Mouse (Mus musculus) heart, embryonic 14.5 days (tissue): ENCODE data around the gene Arhgap31. TPM values are rescaled to one million over a fixed set of nuclear protein-coding genes. Genes with fewer than 3 reads are reported as not detected.

Source experiments
- ATAC-seq: fragments of 200-750 bp; cut with Nextera tagmentation; 2 replicates; pipeline ENCODE4 v1.8.0; 2017; ENCODE audit warnings: low read depth, moderate TSS enrichment; ENCODE audit not compliant: insufficient number of reproducible peaks, insufficient read depth, low FRiP score
- H3K27ac ChIP-seq, 2 experiments: fragments of 200-500 bp in 1 of 2; fragments of 300-500 bp in 1 of 2; sonication (generic) in 1 of 2; replicated peaks in 1 of 2; 2 replicates each; pipeline ENCODE4 v1.5.1; 2012 to 2014; ENCODE audit warnings: low read depth in 2 of 2, low read length in 2 of 2, control low read depth in 1 of 2, mild to moderate bottlenecking in 1 of 2, mixed read lengths in 1 of 2; ENCODE audit not compliant: control insufficient read depth in 1 of 2, insufficient read depth in 1 of 2
- H3K27me3 ChIP-seq: fragments of 300-500 bp; sonication (generic); 2 replicates; pipeline ENCODE4 v1.6.1; 2014; ENCODE audit warnings: mild to moderate bottlenecking, low read length, control low read depth; ENCODE audit not compliant: control insufficient read depth, insufficient read depth
- H3K36me3 ChIP-seq: fragments of 300-500 bp; sonication (generic); 2 replicates; pipeline ENCODE4 v1.6.1; 2014; ENCODE audit warnings: mild to moderate bottlenecking, control low read depth, low read length, mixed read lengths; ENCODE audit not compliant: control insufficient read depth, insufficient read depth
- H3K4me1 ChIP-seq, 2 experiments: fragments of 200-500 bp in 1 of 2; fragments of 300-500 bp in 1 of 2; sonication (generic) in 1 of 2; 2 replicates each; pipeline ENCODE4 v1.6.1; 2012 to 2014; ENCODE audit warnings: low read length in 2 of 2, control low read depth in 1 of 2, mixed read lengths in 1 of 2; ENCODE audit not compliant: control insufficient read depth in 2 of 2, insufficient read depth in 2 of 2
- H3K4me2 ChIP-seq: fragments of 300-500 bp; sonication (generic); 2 replicates; pipeline ENCODE4 v1.6.1; 2014; ENCODE audit warnings: mild to moderate bottlenecking, low read length
- H3K4me3 ChIP-seq, 2 experiments: fragments of 200-500 bp in 1 of 2; fragments of 300-500 bp in 1 of 2; sonication (generic) in 1 of 2; 2 replicates each; pipeline ENCODE4 v1.5.1; 2012 to 2014; ENCODE audit warnings: low read length in 2 of 2, mild to moderate bottlenecking in 2 of 2, control low read depth in 1 of 2, low read depth in 1 of 2, moderate library complexity in 1 of 2; ENCODE audit not compliant: control insufficient read depth in 1 of 2, insufficient read depth in 1 of 2
- H3K9ac ChIP-seq: fragments of 300-500 bp; sonication (generic); 2 replicates; pipeline ENCODE4 v1.6.1; 2014; ENCODE audit warnings: mild to moderate bottlenecking, low read length
- H3K9me3 ChIP-seq: fragments of 300-500 bp; sonication (generic); 2 replicates; pipeline ENCODE4 v1.6.1; 2016; ENCODE audit warnings: low read length, control low read depth; ENCODE audit not compliant: control insufficient read depth
- WGBS: fragments of 180-500 bp; shearing (Covaris S2); extraction: QIAGEN DNeasy Blood & Tissue Kit; methylation state at CpG from one replicate; pipeline ENCODE4 v1.1.7; 2014; 5-methylcytosine and 5-hydroxymethylcytosine counted together
- polyA plus RNA-seq: library from polyadenylated mRNA; unstranded; fragments of >200 nt; fragmentation: Nextera tagmentation; extraction: Ambion mirVana; gene quantifications from 2 replicates; pipeline ENCODE4 v1.2.1, GENCODE M21; 2014

Gene Arhgap31
- polyA plus RNA-seq, 1 experiment from 2014 or later, result 51.3 TPM

DNA sequence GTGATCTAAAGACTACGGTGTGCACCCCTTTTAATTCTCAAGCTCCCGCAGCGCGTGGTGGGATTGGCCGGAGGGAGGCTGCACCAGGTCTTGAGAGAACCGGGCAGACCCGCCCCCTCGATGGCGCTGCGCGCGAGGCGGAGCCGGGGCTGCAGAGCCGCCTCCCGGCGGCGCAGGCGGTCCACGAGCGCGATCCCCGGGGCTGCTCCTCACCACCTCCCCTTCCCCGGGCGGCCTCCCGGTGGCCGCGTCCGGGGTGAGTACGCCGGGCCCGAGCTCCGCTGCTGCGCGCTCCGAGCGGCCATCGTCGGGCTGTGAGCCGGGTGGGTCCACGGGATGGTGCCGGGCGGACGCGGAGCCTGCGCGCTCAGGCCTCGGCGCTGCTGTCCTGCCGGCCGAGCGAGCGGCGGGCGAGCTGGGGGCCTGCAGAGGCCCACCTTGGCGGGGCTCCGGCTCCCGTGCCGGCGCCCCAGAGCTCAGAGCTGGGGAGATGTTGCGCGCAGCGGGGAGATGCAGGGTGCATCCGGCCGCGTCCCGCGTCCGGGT is 29.1 kb upstream of the Arhgap31 start, which contains the start of gene B4galt4:
Gene B4galt4 (plus strand): TSS at position 152 of the 546 bp plus-strand sequence.
- Histone ChIP-seq H3K4me1 (peaks cover 0 to 2% of the 10 kb centered on the region in 2 experiments; a peak in 1 of 4 replicates), H3K9me3 (no peaks in the 10 kb centered on the region), H3K4me3 (peak within 1 kb of the TSS; percentile 90 to 97), H3K27me3 (no peaks in the 10 kb centered on the region), H3K4me2 (peak within 1 kb of the TSS; percentile 79), H3K9ac (peak within 1 kb of the TSS; percentile 90), H3K36me3 (0 out of 2 replicates have a peak, but pooled peaks cover 3% of the 10 kb centered on the region), H3K27ac (peak within 1 kb of the TSS; percentile 73 to 83)
- WGBS, result under 1% methylated on average over 69 of the region's 69 CpGs
- ATAC-seq, result peak; percentile 94

DNA sequence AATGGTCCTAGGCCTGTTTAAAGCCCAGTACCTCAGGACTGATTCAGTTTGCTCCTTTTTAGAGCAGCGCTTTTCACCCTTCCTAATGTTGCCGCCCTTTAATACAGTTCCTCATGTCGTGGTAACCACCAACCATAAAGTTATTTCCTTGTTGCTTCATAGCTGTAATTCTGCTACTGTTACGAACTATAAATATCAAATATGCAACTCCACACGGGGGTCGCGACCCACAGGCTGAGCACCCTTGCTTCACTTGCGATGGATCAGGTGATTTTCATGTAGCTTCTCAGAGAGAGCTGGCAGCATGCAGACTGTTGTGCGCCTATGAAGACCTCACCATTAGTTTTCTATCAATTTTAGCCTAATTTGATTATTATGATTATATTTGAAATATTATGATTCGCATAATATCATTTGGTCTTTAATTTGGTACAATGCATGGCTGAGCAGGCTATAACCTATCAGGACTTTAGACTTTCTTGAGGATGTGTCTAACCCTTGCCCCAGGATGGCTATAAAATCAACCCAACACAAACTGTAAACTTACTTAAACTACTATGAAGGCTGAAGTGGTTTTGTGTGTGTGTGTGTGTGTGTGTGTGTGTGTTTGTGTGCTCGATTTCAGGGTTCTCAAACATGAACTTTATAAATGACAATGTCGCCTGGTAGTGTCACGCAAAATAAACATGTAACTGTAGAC is 28.3 kb upstream of the Arhgap31 start:
- ATAC-seq, result no peak
- Histone ChIP-seq H3K4me3 (peak overlapping the region in 1 of 2 experiments; percentile 90; a peak in 3 of 4 replicates), H3K27ac (no peak overlapping the region), H3K27me3 (no peaks in the 10 kb centered on the region), H3K4me1 (peaks cover 0 to 2% of the 10 kb centered on the region in 2 experiments; a peak in 1 of 4 replicates), H3K4me2 (peak overlapping the region; percentile 79), H3K9me3 (no peaks in the 10 kb centered on the region), H3K9ac (peak overlapping the region; percentile 90), H3K36me3 (0 out of 2 replicates have a peak, but pooled peaks cover 3% of the 10 kb centered on the region)
- WGBS, result 73% methylated on average over 13 of the region's 13 CpGs

DNA sequence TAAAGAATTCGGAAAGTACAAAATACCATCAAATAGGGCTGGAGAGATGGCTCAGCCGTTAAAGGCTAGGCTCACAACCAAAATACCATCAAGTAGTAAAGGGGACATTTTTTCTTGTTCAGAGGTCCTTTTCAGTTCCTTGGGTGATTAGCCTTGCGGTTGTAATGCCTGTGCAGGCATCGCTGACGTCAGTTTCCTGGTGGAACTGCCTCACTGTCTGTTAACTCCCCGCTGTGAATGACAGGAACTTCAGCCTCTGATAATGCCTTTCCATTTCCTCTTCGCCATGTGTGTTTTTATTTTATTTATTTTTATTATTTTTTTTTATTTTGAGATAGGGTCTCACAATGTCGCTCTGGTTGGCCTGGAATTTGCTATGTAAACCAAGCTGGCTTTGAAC is 17.8 kb upstream of the Arhgap31 start:
- H3K27ac ChIP-seq, result peak overlapping the region; percentile 57 to 76; a peak in 3 of 4 replicates

DNA sequence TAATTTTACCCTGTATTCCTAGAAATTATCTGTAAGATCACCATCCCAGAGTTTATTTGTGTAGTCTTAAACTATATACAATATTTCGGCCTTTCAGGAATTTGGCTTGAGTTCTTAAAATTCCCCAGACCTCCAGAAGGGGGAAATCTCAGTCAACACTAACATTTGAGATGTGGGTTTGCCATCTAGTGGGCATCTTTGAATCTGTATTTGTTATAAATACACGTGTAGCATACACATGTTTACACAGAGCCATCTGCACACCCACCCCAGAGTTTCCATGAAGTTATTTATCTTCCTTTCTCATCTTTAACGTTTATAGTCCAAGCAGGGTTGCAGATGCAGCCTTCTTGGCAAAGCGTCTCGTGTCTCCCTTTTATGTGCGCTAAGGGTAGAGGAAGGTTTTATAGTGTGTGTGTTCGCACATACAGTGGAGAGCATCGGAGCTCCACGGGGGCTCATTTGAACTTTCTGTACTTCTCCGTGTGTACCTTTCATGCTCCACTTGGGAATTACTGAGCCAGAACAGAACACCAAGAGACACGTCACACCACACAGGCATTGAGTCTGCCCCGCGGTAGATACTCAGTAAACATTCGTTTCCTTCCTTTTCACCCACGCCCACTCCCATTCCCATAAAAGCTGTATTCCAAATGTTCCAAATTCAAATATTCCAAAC is 16.7 kb upstream of the Arhgap31 start:
- H3K4me2 ChIP-seq, result peak overlapping the region; percentile 45
- H3K4me3 ChIP-seq, result no peak overlapping the region
- no peaks in the 10 kb centered on the region for H3K27me3 ChIP-seq
- 51% methylated on average over 15 of the region's 15 CpGs for WGBS
- peaks cover 3 to 5% of the 10 kb centered on the region in 2 experiments; a peak in 3 of 4 replicates for H3K4me1 ChIP-seq
- no peaks in the 10 kb centered on the region for H3K9me3 ChIP-seq
- H3K36me3 ChIP-seq, result no peaks in the 10 kb centered on the region
- H3K9ac ChIP-seq, result peak overlapping the region; percentile 16; the same call in 1 of the 2 replicates
- H3K27ac ChIP-seq, result peak overlapping the region; percentile 75 to 76
- ATAC-seq, result peak; percentile 41

More for the DNA sequence above, 17.8 kb upstream of the Arhgap31 start:
- ATAC-seq, result no peak
- Histone ChIP-seq H3K9ac (no peak overlapping the region; the same call in 1 of the 2 replicates), H3K9me3 (no peaks in the 10 kb centered on the region), H3K4me1 (peaks cover 0 to 5% of the 10 kb centered on the region in 2 experiments; a peak in 1 of 4 replicates), H3K27me3 (no peaks in the 10 kb centered on the region), H3K4me2 (peak overlapping the region; percentile 45), H3K4me3 (no peak overlapping the region), H3K36me3 (no peaks in the 10 kb centered on the region)
- 41% methylated on average over 8 of the region's 8 CpGs for WGBS

DNA sequence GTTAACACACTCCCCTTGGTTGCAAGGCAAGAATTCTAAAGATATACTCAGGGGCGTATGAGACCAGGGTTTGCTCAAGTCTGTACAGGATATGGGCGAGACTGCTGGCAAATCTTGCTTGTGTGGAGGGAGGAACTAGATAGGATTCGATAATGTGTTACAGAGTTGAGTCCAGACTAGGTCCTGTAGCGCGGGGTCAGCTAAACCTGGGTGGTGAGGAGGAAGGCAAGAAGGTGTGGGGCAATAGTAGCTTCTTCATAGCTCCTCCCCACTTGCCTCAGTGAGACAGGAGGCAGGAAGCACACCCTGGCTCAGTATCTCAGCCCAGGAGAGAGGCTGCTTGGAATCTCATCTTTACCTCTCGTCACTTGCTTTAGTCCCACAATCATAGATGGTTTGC is 16.1 kb upstream of the Arhgap31 start:
- WGBS, result 55% methylated on average over 6 of the region's 6 CpGs
- Histone ChIP-seq H3K4me2 (peak overlapping the region; percentile 45; the same call in 1 of the 2 replicates), H3K9ac (no peak overlapping the region), H3K9me3 (no peaks in the 10 kb centered on the region), H3K27ac (no peak overlapping the region; a peak in 1 of 4 replicates), H3K4me3 (no peak overlapping the region), H3K36me3 (no peaks in the 10 kb centered on the region), H3K27me3 (no peaks in the 10 kb centered on the region), H3K4me1 (peaks cover 3 to 5% of the 10 kb centered on the region in 2 experiments; a peak in 3 of 4 replicates)
- ATAC-seq, result 0 out of 2 replicates have a peak, but pooled peaks have one; percentile 19

DNA sequence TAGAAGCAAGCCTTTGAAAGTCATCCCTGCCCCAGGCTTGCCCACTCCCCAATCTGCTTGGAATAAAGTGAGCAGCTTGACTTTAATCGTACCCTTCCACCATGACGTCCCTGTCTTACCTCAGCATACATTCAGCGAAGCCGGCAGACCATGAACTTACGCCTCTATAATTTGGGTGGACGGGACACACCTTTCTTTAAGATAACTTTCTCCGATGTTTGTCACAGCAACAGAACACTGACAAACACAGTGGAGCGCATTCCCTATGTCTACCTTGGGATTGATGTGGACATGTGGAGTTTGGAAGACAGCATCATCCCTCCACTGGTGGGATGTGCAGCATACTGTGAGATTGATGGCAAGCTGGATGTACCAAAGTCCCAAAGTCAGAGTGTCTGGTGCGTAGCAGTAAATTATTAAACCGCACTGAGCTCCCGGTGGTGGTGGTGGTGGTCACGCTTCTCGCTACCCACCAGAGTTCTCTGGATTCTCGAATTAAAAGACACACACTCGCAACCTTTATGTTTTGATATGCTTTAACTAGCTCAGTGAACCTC is 15.6 kb upstream of the Arhgap31 start:
- no peaks in the 10 kb centered on the region for H3K27me3 ChIP-seq
- peaks cover 3 to 5% of the 10 kb centered on the region in 2 experiments; a peak in 3 of 4 replicates for H3K4me1 ChIP-seq
- no peak overlapping the region for H3K4me3 ChIP-seq
- no peak overlapping the region for H3K27ac ChIP-seq
- H3K9ac ChIP-seq, result no peak overlapping the region
- ATAC-seq, result no peak
- H3K9me3 ChIP-seq, result no peaks in the 10 kb centered on the region
- no peaks in the 10 kb centered on the region for H3K36me3 ChIP-seq
- WGBS, result 87% methylated on average over 15 of the region's 15 CpGs
- H3K4me2 ChIP-seq, result no peak overlapping the region

DNA sequence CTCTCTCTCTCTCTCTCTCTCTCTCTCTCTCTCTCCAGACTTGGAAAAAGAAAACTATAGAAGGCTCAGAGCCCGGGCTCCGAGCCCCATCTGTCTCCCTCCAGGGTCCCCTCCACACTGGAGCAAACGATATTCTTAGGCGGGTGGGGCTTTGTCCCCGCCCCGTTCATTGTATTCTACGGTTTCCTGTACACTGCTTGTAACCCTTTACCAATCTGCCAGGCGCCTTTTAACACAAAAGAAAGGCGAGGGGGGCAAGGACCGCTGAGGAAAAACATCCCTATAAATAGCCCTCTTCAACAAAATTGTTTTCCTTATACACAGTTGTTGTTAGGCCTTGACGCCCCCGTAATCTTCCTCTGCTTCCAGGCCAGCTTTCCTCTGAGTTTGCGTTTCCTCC is 11.9 kb upstream of the Arhgap31 start:
- Histone ChIP-seq H3K27me3 (no peaks in the 10 kb centered on the region), H3K4me2 (peak overlapping the region; percentile 38; the same call in 1 of the 2 replicates), H3K4me1 (peaks cover 3 to 5% of the 10 kb centered on the region in 2 experiments; a peak in 3 of 4 replicates), H3K9ac (no peak overlapping the region), H3K27ac (peak overlapping the region; percentile 61 to 62; a peak in 3 of 4 replicates), H3K4me3 (no peak overlapping the region), H3K9me3 (no peaks in the 10 kb centered on the region), H3K36me3 (no peaks in the 10 kb centered on the region)
- WGBS, result 54% methylated on average over 13 of the region's 13 CpGs
- ATAC-seq, result no peak
